Mouse (Mus musculus) T-helper 1 cell (primary cell): ENCODE results near the gene Mad2l1bp.

Experiments
- in situ Hi-C: fragments of 300-600 bp; cut with MboI, MseI; formaldehyde crosslinking; loops from one replicate; pipeline ENCODE4 v1.15.1; 2025; ENCODE audit warnings: high pct_unique_total_duplicates

Mad2l1bp gene

DNA sequence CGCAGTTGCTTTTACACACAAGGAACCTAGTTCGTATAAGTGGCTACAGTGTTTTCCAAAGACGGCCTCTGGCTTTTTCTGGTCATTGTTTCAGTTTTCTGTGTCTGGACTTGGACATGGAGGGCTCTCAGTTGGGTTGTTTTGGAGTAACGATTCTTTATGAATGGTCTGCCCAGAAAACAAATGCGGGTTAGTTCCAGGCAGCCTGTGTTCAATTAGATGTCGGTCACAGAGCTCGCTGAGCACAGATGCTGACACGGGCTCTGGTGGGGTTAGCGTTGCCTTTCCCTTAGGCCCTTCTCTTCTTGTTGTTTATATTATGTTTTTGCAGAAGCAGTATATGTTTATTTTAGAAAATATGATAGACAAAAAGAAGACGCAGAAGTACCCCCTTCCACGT lies 37.2 kb downstream of the Mad2l1bp start:
- in situ Hi-C loops, result no loop called here

DNA sequence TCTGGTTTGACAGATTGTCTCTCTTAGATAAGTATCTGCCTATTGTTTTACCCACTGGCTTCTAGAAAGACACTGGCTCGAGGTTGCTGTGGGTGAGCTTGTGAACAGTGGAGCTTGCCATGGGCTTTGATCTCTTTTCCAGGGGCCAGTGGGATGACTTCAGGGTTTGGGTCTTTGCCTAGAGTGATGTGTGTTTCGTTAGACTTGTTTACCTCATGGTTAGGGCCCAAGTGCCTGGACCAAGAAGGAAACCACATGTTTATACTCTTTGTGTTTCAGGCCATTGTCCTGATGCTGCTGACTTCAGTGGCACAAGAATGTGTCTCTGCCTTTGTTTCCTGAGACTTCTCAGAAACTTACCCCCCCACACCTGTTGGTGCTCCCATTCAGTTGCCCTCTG lies 37.9 kb downstream of the Mad2l1bp start:
- in situ Hi-C loops, result no loop called here

DNA sequence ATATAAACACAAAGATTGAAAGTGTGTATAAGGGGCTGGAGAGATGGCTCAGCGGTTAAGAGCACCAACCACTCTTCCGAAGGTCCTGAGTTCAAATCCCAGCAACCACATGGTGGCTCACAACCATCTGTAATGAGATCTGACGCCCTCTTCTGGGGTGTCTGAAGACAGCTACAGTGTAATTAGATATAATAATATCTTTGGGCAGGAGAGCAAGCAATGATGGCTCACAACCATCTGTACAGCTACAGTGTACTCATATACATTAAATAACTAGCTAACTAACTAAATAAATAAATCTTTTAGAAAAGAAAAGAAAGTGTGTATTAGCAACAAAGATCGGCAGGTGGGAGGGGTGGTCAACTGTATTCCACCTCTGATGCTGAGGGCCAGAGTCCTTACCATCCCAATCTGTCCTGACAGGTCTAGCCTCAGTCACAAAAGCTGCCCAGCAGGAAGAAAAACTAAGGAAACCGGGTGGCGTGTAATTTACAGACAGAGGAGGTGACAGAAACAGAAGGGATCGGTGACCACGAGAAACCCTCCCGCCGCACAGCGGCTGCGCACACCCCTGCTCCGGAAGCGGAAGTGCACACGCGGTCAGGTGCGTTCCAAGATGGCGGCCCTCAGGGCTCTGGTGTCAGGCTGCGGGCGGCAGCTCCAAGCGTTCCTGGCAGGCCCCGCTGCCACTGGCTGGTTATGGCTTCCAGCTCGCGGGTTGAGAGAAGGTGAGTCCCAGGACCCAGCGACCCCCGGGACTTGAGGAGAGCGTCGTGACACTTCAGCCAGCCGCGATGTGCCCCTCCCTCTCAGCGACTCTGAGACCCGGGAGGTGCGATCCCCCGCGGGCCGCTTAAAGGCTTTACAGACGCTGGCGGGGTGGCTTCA lies 42.7 kb downstream of the Mad2l1bp start, which contains the start of gene Mrps18a:
TSS of gene Mrps18a (plus strand) at position 585 of the 888 bp plus-strand sequence.
- in situ Hi-C loops, result no loop called here

DNA sequence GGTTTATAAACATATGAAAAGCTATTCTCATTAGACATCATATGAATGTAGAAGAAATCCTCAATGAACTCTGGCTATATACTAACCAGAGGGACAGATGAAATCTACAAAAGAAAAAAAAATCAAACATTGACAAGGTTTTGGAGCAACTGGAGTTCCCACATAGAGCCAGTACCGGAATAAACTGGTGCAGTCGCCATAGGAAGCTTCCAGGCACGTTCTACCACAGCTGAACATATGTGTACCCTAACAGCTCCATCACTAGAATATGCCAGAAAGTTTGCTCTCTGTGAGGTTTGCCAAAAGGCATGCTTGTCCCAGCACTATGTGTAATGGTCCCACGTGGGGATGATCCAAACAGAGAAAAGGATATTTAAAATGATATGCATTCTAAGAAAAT lies 45.1 kb downstream of the Mad2l1bp start:
- in situ Hi-C loops, result no loop called here

DNA sequence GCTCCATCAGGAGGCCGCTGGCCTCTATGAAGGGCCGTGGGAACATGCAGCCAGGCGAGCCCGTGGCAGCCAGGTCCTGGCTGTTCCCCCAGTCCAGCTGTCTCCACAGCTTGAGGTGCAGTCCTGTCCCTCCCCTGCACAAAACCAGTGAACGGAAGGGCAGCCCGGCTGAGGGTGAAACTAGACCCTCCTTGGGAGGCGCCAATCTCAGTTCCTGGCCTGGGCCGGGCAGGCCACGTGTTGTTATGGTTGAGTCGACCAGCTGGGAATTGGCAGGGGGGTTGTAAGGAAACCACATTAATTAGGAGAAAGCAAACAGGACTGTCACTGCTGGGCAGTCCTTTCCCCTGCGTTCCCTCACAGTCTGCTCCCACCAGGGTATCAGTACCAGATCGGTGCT lies 48.9 kb downstream of the Mad2l1bp start:
- in situ Hi-C loops, result no loop called here

DNA sequence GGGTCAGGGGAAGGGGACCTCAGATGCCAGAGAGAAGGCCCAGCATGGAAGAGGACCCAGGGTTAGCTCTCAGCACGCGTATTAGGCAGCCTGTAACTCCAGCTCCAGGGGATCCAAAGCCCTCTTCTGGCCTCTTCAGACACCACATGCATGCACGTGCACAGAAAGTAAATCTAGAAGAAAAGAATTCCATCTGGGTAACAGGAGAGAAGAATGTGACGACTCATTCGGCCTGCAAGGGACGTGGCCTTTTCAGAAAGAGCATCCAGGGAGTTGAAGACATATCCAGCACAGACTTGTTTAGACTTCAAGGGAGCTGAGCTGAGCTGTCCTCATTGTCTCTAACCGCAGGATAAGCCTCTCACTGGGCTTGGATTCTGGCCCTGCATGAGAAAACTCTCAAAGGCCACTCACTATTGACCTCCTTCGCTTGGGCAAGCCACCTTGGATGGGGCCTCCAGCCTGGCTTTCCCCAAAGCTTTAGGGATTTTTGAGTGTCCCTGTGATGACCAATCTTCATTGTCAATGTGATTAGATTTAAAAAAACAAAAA lies 50.7 kb downstream of the Mad2l1bp start:
- in situ Hi-C loops, result no loop called here

DNA sequence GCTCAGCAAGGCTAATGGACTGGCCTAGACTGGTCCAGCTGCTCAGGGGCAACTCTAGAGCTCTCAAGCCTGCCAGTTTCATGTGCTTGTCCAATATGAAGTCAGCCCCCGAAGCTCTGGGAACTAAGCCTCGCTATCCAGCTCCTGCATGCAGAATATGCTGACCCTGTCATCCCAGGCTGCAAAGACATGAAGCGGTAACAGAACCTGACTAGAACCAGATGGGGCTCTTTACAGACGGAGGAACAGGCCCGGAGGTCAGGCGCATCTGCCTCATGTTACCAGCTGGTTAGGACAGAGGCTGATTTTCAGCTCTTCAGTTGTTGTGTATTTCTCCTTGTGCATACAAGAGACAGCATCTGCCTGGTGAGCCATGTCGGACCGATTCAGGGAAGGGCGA lies 51.4 kb downstream of the Mad2l1bp start:
- in situ Hi-C loops, result no loop called here

DNA sequence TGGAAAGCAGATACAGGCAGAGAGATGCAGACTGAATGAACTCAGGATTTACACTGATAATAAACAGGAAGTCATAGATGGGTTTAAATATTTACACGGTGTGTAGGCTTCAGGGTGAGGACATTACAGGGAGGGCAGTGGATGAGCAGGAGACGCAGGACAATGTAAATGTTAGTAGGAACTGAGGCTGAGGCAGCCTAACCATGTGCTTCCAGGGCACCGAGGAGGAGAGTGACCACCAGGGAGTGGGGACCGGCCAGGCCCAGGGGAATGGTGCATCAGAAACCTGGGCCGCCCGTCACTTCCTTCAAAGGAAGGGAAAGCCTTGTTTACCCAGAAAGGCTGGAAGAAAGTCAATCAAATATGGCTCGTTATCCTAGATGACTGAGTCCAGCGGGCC lies 54.8 kb downstream of the Mad2l1bp start:
- in situ Hi-C loops, result no loop called here
